Mouse (Mus musculus) neural tube, embryonic 13.5 days (tissue): Measurements from ENCODE around the gene Impdh1. TPM values are rescaled to one million over a fixed set of nuclear protein-coding genes. Genes with fewer than 3 reads are reported as not detected.

Source experiments
- microRNA-seq: library from miRNA; unstranded; fragments of <30 nt; microRNA quantifications from one replicate; pipeline ENCODE4, GENCODE M21; 2016
- polyA plus RNA-seq: library from polyadenylated mRNA; unstranded; fragments of >200 nt; fragmentation: Nextera tagmentation; extraction: Ambion mirVana; gene quantifications from 2 replicates; pipeline ENCODE4 v1.2.1, GENCODE M21; 2015

Gene Impdh1
- polyA plus RNA-seq, 1 experiment from 2014 or later: 84.7 TPM

Small RNAs within 50 kb of the gene (microRNA-seq; reads per million reads assigned to microRNA genes)
- gene Gm24303: not detected

Other genes with a start within 250 kb of the Impdh1 start
- gene Lep, start 156.1 kb downstream of the Impdh1 start, polyA plus RNA-seq: not detected in 2 replicates
- gene Rbm28, start 51.4 kb downstream of the Impdh1 start, polyA plus RNA-seq: 41.3 and 44.4 TPM in 2 replicates
- 4.8 TPM in 2 replicates for gene Prrt4, start 36.8 kb downstream of the Impdh1 start, polyA plus RNA-seq
- 34.6 and 36.6 TPM in 2 replicates for gene Hilpda, start 56.1 kb upstream of the Impdh1 start, polyA plus RNA-seq
- 0.43 and 0.63 TPM in 2 replicates for gene Fam71f2, start 63.2 kb upstream of the Impdh1 start, polyA plus RNA-seq
- gene Fam71f1, start 102.8 kb upstream of the Impdh1 start, polyA plus RNA-seq: not detected in 2 replicates
- gene Calu, start 131.7 kb upstream of the Impdh1 start, polyA plus RNA-seq: 180 and 200 TPM in 2 replicates
- gene Opn1sw, start 172.1 kb upstream of the Impdh1 start, polyA plus RNA-seq: 0.25 and 0.34 TPM in 2 replicates
- 45.0 and 45.5 TPM in 2 replicates for gene Ccdc136, start 179.9 kb upstream of the Impdh1 start, polyA plus RNA-seq
- 7.0 and 8.1 TPM in 2 replicates for gene Flnc, start 216.9 kb upstream of the Impdh1 start, polyA plus RNA-seq